Mouse (Mus musculus): ENCODE measurements at regions not wholly inside any gene's neighbourhood (a gene's known extent, or its start where the extent isn't known, plus 50 kb on each side); places are given as distances from the start of the nearest gene placed in this dataset.

- TF ChIP-seq CTCF (IDR thresholded peaks at IDR 0.05; ENCODE audit: borderline replicate concordance, insufficient read depth, low read depth, low read length) (no peak), POLR2A (IDR thresholded peaks at IDR 0.05; ENCODE audit: borderline replicate concordance, insufficient read depth, low read length) (no peak)
These were observed 98.5 kb upstream of the Lrrn1 start for GRCm38 (mm10) chr6:107431033-107431432.
